Mouse (Mus musculus): ENCODE measurements at regions not wholly inside any gene's neighbourhood (a gene's known extent, or its start where the extent isn't known, plus 50 kb on each side); places are given as distances from the start of the nearest gene placed in this dataset.

- TF ChIP-seq EP300 (IDR thresholded peaks at IDR 0.05) (no peak), CTCF (IDR thresholded peaks at IDR 0.05) (no peak)
Measured at GRCm38 (mm10) chr19:55008463-55009146, 118.4 kb downstream of the Gpam start.

Measured in lung, postnatal 0 days (tissue).